Mouse (Mus musculus) gastrocnemius, postnatal 25 days (tissue): ENCODE results near the gene Bik. TPM values are rescaled to one million over a fixed set of nuclear protein-coding genes. Genes with fewer than 3 reads are reported as not detected.
A peak's percentile ranks its signal among the peaks of the same experiment; 100 is the strongest.
"Not testable (repeated sequence)": the region's sequence is repeated elsewhere in the genome, so short reads cannot be mapped to it uniquely, and the experiment has no call there.

ENCODE experiments used
- DNase-seq: peaks from one replicate; pipeline ENCODE4 v3.0.0; 2022
- long read RNA-seq, 2 experiments: library from polyadenylated mRNA; stranded (forward); transcript quantifications; one replicate each; pipeline ENCODE4 v2.0.0; 2021
- total RNA-seq, 2 experiments: library from RNA; stranded (reverse); gene quantifications; 1 replicate in 1 of 2; 2 replicates in 1 of 2; pipeline ENCODE4 v1.2.3; 2021

The Bik gene
- 1 to 10 TPM in 1 of 2 experiments, under 1 TPM in 1; 0.59 to 1.3 TPM for total RNA-seq
- long read RNA-seq, experiment 1, partial matches to known transcripts = 0 of 1 reads
- long read RNA-seq, experiment 1, other reads (novel, unspliced or antisense) = 1 of 1 reads
- long read RNA-seq, experiment 2 = 0 reads

- DNase-seq = peak; percentile 48
Observed at GRCm38 (mm10) chr15:83526424-83527091, at the start of gene Bik. TSS of gene Bik (plus strand) at chr15:83526862.

DNA sequence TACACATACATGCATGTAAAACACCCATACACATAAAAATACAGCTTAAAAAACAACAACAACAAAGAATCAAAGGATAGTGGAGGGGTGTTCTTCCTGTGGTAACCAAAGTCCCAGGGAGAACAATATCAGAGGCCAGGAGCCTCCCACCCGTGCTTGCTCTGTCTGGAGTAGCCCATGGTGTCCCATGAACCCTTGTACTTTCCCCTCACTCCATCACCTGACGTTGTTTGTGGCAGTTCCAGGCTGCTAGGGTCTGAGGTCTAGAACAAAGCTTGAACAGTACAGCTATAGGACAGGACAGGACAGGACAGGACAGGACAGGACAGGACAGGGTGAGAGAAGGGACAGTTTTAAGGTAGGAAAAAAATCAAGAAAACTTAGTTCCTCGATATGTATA is 48.6 kb upstream of the Bik start:
- DNase-seq = no peak

DNA sequence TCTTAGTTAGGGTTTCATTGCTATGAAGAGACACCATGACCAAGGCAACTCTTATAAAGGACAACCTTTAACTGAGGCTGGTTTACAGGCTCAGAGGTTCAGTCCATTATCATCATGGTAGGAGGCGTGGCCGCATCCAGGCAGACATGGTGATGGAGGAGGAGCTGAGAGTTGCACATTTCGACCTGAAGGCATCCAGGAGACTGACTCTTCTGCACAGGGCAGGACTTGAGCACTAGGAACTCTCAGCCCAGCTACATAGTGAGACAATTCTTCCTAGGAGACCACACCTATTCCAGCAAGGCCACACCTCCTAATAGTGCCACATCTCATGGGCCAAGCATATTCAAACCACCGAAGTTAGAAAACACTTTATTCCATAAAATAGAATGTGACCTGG is 46.8 kb upstream of the Bik start:
- no peak for DNase-seq

- DNase-seq = no peak
Observed at GRCm38 (mm10) chr15:83481236-83481780, 45.4 kb upstream of the Bik start.

- DNase-seq = no peak
Observed at GRCm38 (mm10) chr15:83482645-83483224, 43.9 kb upstream of the Bik start.

DNA sequence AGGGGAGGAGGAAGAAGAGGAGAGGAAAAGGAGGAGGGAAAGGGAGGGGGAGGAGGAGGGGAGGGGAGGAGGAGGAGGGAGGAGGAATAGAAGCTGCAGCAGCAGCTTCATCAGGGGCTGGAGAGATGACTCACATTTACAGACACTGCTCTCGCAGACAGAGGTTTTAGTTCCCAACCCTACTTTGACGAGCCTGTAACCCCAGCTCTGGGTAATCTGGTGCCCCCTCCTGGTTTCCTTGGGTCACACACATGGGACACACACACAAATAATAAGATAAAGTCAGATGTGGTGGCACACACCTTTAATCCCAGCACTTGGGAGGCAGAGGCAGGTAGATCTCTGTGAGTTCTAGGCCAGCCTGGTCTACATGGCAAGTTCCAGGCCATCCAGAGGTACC is 43.2 kb upstream of the Bik start:
- DNase-seq = peak; percentile 29

DNA sequence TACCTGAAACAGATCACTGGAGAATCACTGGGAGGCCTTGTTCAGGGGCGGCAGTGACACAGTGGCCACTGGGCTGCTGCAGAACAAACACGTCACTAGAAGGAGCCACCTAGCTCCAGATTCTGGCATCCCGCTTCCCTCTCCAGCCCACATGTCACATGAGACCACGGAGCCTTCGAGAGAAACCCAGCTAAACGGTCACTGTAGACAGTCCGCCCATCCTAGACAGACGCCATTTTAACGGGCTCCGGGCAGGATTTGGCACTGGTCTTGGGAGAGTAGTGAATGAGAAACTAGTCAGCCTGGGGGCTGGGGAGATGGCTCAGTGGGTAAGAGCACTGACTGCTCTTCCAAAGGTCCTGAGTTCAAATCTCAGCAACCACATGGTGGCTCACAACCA is 42.4 kb upstream of the Bik start:
- no peak for DNase-seq

GRCm38 (mm10) chr15:83487477-83488115 is 39.1 kb upstream of the Bik start:
- DNase-seq = no peak

DNA sequence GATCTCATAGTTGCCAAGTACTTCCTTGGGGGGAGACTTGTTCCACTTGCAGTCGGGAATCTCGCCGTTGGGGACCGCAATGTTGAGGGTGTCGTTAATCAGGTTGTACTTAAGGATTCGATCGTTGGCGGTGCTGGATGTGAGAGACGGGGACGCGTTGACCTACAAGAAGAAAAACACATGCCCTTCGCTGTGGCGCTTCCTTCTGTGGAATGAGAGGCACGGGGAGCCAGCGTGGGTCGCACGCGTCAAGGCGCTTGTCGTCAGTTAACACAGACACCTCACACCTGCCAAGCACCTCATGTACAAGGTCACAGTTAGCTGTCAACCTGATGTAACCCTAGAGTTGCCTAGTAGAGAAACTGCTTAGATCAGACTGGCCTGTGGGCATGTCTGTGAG is 37.2 kb upstream of the Bik start:
- DNase-seq = no peak

GRCm38 (mm10) chr15:83491891-83492290 is 34.8 kb upstream of the Bik start:
- DNase-seq = no peak

GRCm38 (mm10) chr15:83493856-83494571 is 32.6 kb upstream of the Bik start:
- no peak for DNase-seq

DNA sequence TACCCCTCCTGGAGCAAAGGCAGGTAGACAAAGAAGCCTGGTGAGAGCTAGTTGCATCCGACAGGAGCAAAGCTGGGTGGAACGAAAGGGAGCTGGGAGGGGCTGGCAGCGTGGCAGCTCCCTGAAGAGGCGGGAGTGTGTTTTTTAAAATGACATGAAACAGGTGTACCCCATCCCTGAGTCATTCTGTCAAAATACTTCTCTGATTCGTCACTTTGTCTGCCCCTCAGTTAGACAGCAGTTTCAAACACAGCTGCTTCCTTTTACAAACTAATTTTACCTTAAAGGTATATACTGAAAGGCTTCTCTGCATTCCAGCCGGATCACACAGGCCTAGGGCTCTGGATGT is 32.1 kb upstream of the Bik start:
- DNase-seq = no peak

DNA sequence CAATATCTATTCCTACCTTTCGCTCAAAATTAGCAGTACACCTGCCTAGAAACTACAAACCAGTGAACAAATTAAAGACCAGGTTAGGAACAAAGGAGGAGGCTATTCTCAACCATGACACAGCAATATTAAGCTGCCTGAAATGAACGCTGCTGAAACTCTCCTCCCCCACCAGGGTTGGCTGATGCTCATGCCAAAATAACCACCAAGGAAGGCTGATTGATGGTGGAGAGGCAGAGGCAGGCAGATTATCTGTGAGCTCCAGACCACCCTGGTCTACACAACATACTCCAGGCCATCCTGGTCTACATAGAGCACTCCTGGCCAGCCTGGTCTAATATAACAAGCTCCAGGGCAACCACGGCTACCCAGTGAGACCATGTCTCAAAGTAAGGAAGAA is 31.5 kb upstream of the Bik start:
- no peak for DNase-seq

DNA sequence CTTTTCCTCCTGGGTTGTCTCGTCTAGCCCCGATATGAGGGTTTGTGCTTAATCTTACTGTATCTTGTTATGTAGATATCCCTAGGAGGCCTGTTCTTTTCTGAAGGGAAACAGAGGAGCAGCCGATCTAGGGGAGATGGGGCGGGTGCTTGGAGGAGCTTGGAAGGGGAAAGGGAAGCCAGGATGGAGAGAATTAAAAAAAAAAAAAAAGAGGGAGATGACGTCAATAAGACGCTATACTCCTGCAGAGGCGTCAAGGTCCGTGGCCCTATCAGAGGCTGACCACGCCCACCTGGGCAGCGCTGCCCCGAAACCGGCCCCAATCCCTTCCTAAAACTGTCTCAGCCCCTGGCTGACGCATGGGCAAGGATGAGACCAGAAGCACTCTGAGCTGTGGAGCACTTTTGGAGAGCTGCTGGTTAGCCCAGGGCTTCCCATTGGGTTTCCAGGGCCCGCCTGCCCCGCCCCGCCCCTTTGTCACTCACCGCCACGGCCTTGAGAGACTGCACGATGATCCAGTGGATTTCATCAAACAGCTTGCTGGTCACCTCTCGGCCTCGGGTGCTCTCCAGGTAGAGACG is 30.8 kb upstream of the Bik start:
- DNase-seq = no peak

DNA sequence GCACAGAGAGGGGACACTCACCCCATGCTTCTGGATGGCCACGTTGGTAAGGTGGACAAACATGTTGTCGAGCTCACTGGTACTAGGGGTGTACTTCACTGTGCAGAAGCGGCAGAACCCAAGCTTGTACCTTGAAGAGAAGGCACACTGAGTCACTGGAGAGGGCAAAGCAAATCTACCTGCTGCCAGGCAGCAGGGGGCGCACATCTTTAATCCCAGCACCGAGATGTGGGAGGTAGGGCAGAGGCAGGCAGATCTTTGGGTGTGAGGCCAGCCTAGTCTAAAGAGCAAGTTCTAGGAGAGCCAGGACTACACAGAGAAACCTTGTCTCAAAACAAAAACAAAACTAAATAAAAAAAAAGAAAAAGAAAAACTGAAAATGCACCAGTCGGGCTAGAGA is 29.4 kb upstream of the Bik start:
- DNase-seq = no peak

- no peak for DNase-seq
Observed at GRCm38 (mm10) chr15:83499211-83499755, 27.4 kb upstream of the Bik start.

DNA sequence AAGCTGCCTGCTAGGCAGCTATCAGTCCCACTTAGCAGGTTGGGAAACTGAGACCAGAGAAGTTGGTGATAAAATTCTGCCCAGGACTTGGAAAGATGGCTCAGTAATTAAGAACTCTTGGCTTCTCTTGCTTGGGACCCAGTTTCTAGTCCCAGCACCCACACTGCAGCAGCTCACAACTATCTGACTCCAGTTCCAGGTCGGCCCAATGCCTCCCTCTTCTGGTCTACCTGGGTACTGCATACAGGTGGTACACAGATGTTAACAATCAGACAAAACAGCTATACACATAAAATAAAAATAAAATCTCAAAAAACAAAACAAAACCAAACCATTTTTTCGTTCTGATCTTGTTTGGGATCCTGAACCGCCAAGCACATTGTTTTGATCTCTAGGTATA is 26.3 kb upstream of the Bik start:
- no peak for DNase-seq

DNA sequence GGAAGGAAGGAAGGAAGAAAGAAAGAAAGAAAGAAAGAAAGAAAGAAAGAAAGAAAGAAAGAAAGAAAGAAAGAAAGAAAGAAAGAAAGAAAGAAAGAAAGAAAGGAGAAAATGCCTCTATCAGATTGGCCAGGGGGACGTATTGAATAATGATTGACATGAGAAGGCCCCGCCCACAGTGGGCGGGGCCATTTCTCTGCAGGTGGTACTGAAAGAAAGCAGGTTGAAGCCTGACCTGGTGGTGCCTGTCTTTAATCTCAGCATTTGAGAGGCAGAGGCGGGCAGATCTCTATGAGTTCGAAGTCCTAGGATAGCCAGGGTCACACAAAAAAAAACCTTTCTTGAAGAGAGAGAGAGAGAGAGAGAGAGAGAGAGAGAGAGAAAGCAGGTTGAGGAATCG is 25.2 kb upstream of the Bik start:
- not testable (repeated sequence) for DNase-seq

GRCm38 (mm10) chr15:83509950-83510804 is 16.5 kb upstream of the Bik start:
- DNase-seq = no peak

DNA sequence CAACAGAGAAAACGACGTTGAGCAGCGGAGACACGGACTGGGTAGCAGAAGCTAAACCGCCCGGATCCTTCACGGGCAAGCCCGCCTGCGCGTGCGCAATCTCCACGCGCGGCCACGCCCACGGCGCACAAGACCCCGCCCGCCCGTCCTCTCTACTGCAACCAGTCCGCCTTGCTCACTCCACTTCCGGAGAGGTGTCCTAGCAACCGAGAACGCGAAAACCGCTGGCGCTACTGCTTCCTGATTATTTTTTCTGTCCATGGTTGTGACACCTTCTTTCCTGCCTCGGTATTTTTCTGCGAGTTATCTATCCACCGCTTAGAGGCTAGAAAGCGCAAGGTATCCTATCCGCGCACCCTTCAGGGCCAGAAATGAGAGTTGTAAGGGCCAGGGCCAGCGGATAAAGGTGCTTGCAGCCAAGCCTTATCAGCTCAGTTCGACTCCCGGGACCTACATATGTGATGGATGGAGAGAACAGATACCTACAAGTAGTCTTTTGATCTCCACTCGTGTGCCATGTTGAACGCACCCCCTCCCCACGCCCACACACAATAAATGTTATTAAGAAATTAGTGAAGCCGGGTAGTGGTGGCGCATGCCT is 15.8 kb upstream of the Bik start, which contains the start of gene Ttll1:
TSS of gene Ttll1 (minus strand) at position 89 of the 601 bp plus-strand sequence.
- peak; percentile 93 for DNase-seq
